Mouse (Mus musculus) left cerebral cortex, adult 18-20 months (tissue): ENCODE measurements around the gene Pax3. TPM values are rescaled to one million over a fixed set of nuclear protein-coding genes. Genes with fewer than 3 reads are reported as not detected.

Experiments used
- DNase-seq, 2 experiments: peaks; one replicate each; pipeline ENCODE4 v3.0.0; 2021 to 2022; ENCODE audit warnings: low spot score in 2 of 2, mixed read lengths in 1 of 2
- total RNA-seq, 2 experiments: library from RNA; stranded (reverse); gene quantifications; 2 replicates each; pipeline ENCODE4 v1.2.3; 2021

The Pax3 gene
- total RNA-seq, 2 experiments from 2014 or later, result not detected

DNA sequence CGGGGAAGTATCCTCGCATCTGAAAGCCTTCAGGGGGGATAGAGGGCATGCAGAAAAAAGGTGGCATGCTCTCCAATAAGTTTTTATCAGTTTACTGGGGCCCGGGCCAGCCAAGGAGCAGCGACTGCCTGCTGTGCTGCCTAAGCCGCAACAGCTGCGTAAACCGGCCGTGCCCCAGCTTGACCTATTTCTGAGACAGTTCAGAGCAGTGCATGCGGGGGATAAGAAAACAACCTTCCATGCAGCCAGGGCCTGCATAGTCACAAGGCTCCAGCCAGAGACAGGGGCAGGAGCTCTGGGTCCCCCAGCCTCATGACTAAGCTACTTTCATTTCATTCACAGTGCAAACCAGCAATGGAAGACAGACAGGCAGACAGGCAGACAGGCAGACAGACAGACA, 15.1 kb downstream of the Pax3 start:
- no peak for DNase-seq

DNA sequence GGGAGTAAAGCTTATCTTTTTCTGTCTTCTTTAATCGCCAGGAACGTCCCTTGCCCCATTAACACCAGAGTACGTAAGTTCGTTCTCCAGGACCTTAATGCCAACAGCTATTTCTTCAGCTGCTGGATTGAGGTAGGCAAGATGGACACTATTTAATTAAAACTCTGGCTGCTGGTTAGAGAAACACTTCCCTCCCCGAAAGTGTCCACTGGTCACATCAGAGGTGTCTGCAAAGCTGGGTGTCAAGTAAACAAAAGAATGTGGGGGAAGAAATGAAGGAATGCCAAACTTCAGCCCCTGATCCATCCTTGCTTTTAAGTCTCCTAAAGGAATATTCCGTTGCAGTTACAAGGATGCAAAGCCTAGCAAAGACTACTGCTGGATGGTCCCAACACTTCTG, 24.6 kb downstream of the Pax3 start:
- no peak for DNase-seq

DNA sequence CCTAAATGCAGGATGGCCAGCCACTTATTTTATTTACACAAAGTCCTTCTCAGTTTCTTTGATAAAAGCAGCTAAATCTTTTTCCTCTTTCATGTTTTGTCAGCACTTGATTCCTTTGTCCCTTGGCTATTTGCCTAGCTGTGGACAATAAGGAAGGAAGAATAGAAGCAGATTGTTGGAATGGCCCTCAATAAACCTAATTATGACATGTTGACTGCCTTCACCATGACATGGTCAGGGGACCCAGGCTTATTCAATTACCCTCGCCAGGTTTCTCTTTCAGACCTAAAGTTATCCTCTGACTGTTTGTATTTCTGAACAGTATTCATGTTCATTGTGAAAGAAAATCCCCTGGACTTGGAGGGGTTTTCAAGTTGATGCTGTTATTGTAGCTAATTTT, 25.3 kb downstream of the Pax3 start:
- DNase-seq, result no peak

DNA sequence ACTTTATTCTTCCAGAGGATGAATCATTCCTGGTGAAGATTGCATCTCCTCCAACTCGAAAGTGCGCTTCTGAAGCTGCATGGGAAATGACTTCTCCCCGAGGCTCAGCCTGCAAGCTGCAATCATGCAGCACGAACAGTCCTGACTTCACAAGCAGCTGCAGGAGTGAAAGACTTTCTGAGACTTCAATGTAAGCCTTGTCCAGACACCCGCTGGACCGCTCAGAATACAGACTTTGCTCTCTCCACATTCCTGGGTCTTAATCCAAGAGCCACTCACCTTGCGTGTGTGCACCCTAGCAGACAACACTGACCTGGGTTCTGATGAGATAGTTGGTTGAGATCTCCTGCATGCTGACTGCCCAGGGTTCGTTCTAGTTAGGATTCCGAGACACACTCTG, 26.2 kb downstream of the Pax3 start:
- DNase-seq, result no peak

DNA sequence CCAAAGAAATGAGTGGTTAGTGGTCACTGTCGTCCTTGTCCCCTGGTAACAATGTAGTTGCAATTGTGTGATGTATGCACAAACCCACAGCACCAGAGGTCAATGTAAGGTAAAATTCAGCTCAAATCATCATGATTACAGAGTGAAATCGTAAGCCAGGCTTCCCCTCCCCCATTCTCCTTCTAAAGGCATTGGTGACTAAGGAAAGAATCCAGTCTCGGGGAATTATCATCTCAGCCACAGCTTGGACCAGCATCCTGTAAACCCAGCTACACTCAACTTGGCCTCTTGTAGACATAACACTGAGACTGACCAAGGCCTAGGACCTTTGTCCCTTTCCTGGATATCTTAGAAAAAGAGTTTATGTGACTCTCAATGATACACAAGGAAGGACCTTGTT, 28.1 kb downstream of the Pax3 start:
- DNase-seq, result no peak

DNA sequence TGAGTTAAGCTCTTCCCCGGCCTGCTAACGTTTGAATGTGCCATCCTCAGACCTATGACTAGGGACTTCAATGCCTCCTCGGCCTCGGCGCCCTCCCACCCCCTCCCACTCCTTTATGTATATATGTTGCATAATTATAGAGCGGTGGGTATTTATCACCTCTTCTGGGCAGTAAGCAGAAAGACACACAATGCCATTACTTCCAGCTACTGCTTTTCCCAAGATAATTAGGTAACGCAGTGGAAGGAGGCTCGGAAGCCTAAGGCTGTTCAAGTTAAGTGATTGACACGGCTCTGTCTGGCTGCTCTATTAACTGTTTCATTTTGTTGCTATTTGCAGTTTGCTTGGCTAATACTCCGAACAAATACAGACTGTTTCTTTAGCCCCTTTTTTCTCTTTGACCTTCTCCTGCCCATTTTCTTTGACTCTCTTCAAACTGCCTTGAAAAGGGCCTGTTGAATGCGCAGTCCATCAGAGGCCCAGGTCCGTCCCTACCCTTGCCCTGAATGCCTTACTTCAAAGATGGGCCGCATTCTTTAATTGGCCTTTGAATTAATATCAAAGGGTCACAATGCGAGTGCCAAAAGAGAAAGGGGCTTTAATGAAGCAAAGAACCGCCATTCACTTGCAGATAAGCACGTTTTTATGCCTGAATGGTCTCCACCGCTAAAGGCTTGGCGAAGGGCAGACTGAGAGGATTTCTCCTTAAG, 29.2 kb downstream of the Pax3 start:
- DNase-seq, result no peak

DNA sequence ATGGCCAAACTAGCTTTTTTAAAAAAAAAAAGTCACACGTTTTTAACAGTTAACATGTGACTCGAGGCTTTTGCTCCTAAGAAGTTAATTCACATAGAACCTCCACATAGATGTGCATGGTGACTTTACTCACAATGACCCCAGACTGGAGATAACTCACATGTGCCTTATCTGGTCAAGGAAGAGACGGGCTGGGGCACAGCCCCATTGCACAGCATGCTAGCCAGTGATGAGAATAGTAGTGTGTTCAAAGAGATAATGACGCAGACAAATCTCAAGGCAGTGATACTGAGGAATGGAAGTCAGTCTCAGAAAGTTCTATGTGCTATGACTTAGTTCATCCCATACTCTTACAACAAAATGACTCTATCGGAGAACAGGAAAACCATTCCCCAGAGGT, 35.2 kb downstream of the Pax3 start:
- DNase-seq, result no peak

DNA sequence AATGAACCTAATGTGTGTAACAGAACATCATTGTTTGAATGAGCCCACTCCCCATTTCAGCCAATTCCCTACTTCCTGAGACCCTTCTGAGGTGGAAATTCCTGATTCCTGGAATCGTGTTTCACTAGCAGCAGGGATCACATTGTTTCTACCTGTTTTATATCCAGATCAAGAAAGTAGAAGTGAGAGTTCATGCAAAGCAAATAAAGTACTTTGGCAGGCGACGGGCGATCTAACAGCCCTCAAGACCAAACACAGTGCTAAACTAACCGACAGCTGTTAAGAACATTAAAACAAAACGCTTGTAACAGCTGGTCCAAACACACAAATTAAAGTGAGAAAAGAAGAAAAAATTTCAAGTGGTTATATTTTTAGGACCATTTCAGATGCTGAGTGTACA, 39.0 kb downstream of the Pax3 start:
- no peak for DNase-seq

DNA sequence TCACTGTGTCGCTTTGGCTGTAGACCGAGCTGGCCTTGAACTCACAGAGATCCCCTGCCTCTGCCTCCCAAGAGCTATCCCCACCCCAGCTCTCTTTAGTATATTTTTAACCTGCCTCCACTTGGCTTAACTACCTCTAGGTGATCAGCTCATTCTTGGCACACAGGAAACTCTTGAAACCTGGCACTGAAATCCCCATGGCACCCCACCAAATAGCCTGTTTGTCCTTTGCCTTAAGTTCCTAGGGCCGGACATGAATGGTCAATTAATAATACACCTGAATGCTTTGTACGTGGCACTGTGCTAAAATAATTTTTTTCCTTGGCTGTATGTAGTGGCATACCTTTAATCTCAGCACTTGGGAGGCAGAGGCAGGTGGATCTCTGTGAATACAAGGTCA, 41.1 kb downstream of the Pax3 start:
- no peak for DNase-seq

DNA sequence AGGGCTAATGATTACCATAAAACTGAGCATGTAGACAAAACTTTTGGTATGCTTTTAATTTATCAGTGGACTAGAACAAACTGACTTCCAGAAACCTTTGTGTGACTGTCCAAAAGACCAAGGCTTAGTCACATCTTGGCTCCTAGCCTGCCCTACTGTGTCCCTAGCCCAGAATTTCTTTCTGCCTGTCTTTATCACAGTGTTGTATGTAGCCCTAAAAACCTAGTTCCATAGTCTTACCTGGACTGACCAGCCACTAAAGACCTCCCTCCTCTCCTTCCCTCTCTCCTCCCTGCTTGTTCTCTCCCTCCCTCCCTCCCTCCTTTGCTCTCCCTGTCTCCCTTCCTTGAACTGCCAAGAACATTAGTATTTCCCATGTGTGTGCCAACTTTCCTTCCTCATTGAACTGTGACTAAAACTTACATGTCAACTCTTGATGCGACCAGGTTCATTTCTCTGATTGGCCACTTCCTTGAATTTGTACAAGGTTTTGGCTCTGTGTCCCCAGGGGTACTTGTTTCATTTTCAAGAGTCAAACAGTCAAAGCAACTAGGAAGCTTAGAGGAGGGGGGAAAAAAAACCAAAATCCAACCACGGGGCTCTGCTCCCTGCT, 48.8 kb downstream of the Pax3 start:
- no peak for DNase-seq

DNA sequence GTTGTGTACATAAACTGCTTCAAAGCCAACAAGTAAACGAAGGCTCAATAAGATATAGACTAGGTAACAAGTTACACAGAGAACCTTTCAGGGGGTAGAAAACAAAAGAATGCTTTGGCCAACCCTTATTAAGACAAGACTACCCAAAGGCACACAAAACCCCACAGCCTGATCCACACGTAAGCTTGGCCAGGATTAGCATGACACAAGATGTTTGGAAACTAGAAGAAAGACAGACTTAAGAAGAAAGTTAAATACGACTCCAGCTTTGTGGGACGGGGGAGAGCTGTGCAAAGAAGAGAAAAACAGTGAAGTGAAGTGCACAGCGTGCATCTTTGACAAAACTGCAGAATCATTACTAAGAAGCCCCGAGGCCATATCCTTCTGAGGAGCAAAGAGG, 53.5 kb downstream of the Pax3 start:
- DNase-seq, result no peak

DNA sequence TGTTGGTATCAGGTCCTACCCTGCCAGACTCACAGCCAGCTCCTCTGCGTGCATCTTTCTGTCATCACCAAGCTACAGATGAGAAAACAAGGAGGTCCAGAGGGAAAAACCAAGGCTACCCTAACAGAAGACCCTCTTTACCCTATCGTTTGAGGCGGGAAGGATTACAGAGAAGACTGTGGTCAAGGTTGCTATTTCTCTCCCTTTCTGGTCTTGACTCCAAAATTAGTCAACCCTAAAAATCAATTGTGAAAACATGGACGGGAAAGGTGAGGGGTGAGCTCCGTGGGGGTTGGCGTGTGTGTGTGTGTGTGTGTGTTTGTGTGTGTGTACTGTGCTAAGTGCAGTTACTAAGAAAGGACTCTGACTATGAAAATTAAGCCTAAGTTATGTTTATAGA, 54.0 kb downstream of the Pax3 start:
- DNase-seq, result no peak

DNA sequence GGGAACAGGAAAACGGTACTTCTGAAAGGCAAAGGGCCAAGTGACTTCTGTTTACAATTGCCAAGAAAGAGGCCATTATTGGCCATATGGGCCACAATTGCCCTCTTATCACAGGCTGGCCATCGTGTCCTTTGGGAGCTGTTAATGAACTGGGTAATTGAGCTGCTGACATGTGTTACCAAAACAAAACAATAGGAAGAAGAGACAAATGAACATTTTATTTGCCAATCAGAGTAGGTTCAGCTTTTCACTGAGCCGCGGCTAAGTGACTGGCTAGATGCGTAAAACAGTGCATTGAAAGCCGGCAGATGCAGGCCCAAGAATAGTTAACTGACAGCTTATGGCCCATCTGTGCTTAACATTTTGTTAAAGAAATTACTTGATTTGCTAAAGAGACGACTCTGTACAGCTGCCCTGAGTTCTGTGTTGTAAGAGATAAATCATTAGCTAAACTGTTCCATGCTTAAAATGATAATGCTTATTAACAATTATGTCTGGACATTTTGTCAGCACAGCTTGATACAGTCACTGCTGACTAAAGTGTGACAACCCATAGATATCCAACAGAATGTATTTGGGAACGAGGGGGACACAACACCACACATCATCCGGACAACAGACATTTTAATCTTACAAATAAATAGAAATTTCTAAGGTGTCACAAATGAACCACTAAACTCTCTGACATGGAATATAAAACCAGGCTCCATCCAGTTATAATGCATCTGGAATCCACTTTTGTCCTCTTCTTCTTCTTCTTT, 55.0 kb downstream of the Pax3 start:
- no peak for DNase-seq

DNA sequence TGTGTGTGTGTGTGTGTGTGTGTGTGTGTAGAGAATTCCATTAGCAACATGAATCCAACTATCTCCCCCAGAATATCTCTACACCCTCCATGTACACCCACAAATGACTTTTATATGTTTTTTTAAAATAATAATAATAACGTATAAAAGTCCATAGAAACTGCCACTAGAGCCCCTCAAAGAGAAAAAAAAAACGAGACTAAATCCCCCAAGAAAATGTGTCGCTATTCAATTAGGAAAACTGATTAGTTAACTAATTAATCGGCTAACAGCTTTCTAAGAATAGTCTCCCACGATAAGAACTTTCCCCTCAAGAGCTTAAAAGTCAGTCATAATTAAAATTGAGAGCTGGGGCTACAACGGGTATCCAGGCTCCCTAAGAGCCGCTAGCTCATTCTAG, 55.6 kb downstream of the Pax3 start:
- no peak for DNase-seq

DNA sequence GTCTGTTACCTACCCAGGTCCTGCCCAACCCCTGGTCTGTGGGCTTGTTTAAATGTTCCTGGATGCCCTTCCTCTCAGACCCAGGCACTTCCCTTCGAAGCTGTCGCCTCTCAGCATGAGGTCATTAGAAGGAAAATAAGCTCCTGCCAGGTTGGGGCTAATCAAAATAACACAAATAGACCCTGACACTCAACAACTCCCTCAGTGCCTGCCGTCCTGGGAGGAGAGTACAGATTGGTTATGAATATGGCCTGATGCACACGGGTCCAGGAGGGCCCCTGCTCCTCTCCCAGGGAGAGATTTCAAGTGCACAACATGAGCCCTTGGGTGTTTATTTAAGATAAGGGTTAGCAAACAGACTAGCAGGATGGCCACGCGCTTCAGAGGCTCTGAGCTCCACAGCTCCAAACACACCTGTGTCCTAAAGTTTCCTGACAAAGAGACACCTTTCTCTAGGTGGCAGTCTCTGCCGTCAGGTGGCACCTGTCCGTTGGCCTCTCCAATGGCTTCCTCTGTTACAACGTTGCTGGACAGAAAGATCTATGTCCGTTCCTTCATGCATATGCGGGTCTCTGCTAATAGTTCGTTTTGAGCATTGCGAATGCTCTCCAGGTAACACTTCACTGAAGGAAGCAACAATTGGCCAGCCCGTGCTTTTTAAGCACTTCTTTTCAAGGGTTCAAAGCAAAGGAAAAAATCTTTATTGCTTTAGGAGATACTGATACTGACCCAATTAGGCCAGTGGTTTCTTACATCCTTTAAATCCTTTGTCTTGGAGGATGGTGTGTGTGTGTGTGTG, 56.2 kb downstream of the Pax3 start:
- DNase-seq, result no peak

DNA sequence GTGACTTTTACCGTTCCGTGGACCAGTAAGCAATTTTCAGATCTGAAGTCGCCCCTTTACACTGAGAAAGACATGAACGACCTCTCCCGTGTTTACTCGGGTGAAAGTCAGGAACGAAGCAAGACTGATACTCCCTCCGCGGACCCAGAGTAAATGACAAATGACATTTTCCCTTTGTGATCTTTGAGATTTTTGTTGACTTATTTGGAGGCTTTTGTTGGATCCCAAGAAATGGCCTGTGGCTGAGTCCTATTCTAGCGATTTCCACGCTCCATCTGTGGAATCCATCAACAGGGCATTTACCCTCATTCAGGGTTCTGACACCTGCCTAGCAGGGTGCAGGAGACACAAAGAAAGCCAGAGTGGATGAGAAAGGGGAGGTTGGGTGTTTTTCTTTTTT, 57.6 kb downstream of the Pax3 start:
- DNase-seq, result no peak

DNA sequence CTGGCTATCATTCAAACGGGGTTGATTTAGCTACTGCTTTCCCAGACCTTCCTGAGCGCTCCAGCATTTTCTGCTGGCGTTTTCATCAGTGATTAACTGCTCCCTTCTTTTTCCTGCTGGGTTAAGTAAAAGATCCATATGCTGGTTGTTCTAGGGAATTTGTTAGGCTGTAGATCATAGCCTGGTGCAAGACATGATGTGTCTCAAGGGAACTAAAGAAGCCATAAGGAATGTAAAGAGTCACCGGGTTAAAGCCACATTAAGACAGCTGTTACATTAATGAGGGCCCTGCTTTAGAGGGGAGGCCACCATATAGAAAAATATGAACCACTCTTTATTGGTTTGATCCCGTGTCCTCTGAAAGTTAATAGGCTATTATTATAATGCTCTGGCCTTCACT, 67.7 kb downstream of the Pax3 start:
- no peak for DNase-seq

DNA sequence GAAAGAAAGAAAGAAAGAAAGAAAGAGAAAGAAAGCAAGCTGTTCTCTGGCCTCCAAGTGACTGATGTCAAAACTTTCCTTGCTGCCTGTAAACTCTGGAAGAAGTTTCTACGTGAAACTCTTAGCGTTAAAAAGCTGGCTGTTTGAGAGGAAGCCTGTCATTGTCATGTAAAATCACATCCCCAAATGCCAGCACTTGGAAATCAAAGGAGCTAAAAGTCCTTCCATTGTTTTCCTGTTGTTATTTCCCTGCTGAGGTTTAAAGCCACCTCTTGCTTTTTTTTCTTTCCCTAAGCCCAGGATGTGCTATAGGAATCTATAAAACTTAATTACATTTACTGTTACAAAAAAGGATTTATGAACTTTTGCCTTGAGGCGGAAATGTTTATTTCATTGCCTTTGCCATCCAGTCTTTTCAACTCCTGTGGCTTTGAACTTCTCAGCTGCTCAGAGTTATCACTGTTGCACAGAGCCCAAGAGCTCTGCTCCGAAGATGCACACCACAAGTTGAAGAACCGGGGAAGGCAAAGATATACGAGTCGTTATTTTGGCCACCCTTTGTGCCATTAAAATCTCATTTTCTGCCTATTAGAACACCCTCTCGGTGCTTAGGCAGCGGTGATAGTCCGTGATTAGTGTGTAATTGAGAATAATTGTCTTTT, 76.9 kb downstream of the Pax3 start:
- DNase-seq, result no peak

DNA sequence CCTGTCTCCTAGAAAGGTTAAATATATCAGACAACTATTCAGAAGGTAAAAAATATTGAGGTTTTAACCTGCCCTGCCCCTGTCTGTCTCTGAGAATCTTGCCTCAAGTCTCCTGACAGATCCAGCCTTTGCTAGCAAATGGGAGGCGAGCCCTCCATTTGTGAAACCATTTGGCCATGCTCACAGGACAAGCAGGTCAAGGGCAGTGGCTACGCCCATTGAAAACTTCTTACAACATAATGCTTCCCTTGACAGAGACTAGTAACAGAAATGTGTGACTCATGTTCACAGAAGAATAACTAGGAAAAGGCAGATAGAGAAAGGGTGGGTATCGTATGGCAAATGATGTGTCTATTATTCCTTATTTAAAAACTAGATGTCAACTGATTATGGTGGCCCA, 80.9 kb downstream of the Pax3 start:
- no peak for DNase-seq

DNA sequence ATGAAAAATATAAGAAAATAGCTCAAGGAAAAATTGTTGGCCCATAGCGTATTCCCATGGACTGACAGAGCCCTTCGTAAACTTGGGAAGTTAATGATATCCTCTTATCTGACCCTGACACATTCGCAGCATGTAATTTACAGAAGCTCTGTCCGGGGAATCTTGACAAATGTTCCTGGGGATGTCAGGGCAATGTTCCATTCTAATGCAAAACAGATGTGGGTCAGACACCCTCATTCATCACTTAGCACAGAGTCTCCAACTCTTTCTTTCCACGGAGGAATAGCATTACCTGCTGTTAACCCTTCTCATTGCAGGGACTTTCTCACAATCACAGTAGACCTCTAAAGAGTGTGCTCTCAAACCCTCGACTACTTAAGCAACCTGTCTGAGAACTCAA, 86.6 kb downstream of the Pax3 start:
- DNase-seq, result no peak

DNA sequence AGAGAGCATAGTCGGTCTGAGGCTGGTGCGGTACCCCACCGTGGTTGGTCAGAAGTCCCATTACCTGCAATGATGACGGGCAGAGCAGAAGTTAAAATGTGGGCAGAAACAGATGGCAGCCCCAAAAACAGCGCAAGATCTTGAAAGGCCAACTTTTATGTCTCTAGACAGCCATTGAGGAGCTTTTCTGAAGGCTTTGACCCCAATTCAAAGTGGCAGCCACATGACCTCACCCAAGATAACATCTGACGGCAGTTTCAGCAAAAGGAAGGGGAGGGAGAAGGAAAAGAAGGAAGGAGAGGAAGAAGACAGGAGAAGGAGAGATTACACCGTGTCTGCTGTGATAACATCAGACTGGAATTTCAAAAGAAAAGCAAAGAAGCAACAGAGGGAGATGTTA, 93.4 kb downstream of the Pax3 start:
- DNase-seq, result no peak
